Mouse (Mus musculus): ENCODE measurements around the gene Fzd7. TPM values are rescaled to one million over a fixed set of nuclear protein-coding genes. Genes with fewer than 3 reads are reported as not detected.

Gene Fzd7
- polyA plus RNA-seq, 1 experiment from 2014 or later: 15.4 TPM

- peaks cover 57% of the 10 kb centered on the region for H3K4me1 ChIP-seq
- WGBS: 8% methylated on average over 16 of the region's 16 CpGs
Observed at GRCm38 (mm10) chr1:59484791-59485785, 2.9 kb downstream of the Fzd7 start.

DNA sequence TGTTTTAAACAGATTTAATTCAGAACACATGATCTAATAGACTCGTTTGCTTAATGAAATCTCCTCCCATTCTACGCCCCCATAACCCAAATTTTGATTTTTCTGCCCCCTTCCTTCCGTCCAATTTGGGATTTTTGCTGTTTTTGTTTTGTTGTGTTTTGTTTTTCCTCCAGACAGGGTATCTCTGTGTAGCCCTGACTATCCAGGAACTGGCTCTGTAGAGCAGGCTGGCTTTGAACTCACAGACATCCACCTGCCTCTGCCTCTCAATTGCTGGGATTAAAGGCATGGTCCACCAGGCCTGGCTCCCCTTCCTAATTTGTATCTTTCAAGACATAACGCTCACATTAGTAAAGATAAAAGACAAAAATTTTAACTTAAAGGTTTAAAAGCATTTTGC is 3.6 kb downstream of the Fzd7 start:
- 0 out of 2 replicates have a peak overlapping the region, but pooled peaks have one; percentile 75 for H3K27ac ChIP-seq
- peaks cover 57% of the 10 kb centered on the region for H3K4me1 ChIP-seq
- no peaks in the 10 kb centered on the region for H3K9me3 ChIP-seq
- no peaks in the 10 kb centered on the region for H3K27me3 ChIP-seq
- peak overlapping the region; percentile 91 for H3K9ac ChIP-seq
- ATAC-seq (ENCODE audit: borderline replicate concordance, extremely low read depth, low FRiP score, low TSS enrichment): no peak
- peak overlapping the region; percentile 84 for H3K4me3 ChIP-seq
- WGBS: 24% methylated on average over 4 of the region's 4 CpGs
- peak overlapping the region; percentile 84 for H3K4me2 ChIP-seq
- peaks cover 6% of the 10 kb centered on the region; the same call in 1 of the 2 replicates for H3K36me3 ChIP-seq

More at GRCm38 (mm10) chr1:59484791-59485785, 2.9 kb downstream of the Fzd7 start:
- H3K27ac ChIP-seq: peak overlapping the region; percentile 75
- peak overlapping the region; percentile 84 for H3K4me3 ChIP-seq
- no peaks in the 10 kb centered on the region for H3K27me3 ChIP-seq
- no peak for ATAC-seq (ENCODE audit: borderline replicate concordance, extremely low read depth, low FRiP score, low TSS enrichment)
- H3K36me3 ChIP-seq: peaks cover 4% of the 10 kb centered on the region; the same call in 1 of the 2 replicates
- peak overlapping the region; percentile 84 for H3K4me2 ChIP-seq
- H3K9me3 ChIP-seq: no peaks in the 10 kb centered on the region
- H3K9ac ChIP-seq: peak overlapping the region; percentile 91

GRCm38 (mm10) chr1:59487651-59488051 is 5.4 kb downstream of the Fzd7 start:
- Histone ChIP-seq H3K4me1 (peaks cover 73% of the 10 kb centered on the region), H3K27ac (peak overlapping the region; percentile 65), H3K4me3 (peak overlapping the region; percentile 23), H3K9ac (peak overlapping the region; percentile 33), H3K9me3 (no peaks in the 10 kb centered on the region), H3K4me2 (peak overlapping the region; percentile 55), H3K36me3 (peaks cover 7% of the 10 kb centered on the region; the same call in 1 of the 2 replicates), H3K27me3 (no peaks in the 10 kb centered on the region)
- 11% methylated on average over 10 of the region's 10 CpGs for WGBS
- ATAC-seq (ENCODE audit: borderline replicate concordance, extremely low read depth, low FRiP score, low TSS enrichment): no peak

DNA sequence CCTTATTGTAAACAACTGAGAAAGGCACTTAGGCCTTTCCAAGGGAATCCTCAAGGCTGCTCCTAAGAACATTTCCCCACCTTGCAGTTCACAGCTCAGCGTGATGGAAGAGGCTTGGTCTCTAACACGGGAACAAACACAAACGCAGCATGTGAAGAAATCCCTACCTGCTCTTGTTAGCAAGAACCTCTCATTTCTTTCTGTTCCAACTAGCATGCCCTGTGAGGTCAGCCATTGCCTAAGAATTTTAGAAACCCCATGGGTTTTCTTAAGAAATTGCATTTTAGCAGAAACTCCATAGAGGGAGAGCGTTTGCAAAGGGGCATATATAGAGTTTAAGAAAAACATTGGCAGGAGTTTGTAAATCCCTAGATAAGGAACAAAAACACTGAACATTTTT is 6.3 kb downstream of the Fzd7 start:
- H3K27ac ChIP-seq: peak overlapping the region; percentile 65
- 14% methylated on average over 4 of the region's 4 CpGs for WGBS
- H3K4me1 ChIP-seq: peaks cover 69% of the 10 kb centered on the region
- H3K9me3 ChIP-seq: no peaks in the 10 kb centered on the region
- no peak for ATAC-seq (ENCODE audit: borderline replicate concordance, extremely low read depth, low FRiP score, low TSS enrichment)
- H3K4me2 ChIP-seq: peak overlapping the region; percentile 55
- H3K36me3 ChIP-seq: peaks cover 7% of the 10 kb centered on the region; the same call in 1 of the 2 replicates
- H3K27me3 ChIP-seq: no peaks in the 10 kb centered on the region
- no peak overlapping the region for H3K9ac ChIP-seq
- no peak overlapping the region for H3K4me3 ChIP-seq

DNA sequence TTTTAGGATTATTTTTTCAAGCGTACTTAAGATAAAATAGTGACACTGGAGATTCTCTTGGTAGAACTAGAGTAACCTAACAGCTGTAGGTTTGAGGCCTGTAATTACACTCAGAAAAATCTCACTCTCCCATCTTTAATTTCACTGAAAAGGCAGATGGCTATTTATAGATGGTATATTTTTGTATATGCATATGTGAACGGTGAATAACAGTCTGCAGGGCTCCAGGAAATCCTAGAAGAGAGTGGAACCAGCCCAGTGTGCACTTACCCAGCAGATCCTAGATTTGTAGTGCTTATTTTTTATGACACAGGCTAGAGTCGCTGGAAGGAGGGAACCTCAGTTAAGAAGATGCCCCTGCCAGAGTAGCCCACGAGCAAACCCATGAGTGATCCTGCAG is 6.8 kb downstream of the Fzd7 start:
- Histone ChIP-seq H3K4me3 (no peak overlapping the region), H3K4me2 (peak overlapping the region; percentile 55; the same call in 1 of the 2 replicates), H3K36me3 (peaks cover 7% of the 10 kb centered on the region; the same call in 1 of the 2 replicates), H3K9me3 (no peaks in the 10 kb centered on the region), H3K4me1 (peaks cover 64% of the 10 kb centered on the region), H3K27ac (peak overlapping the region; percentile 65), H3K9ac (no peak overlapping the region), H3K27me3 (no peaks in the 10 kb centered on the region)
- WGBS: 15% methylated on average over 4 of the region's 4 CpGs
- no peak for ATAC-seq (ENCODE audit: borderline replicate concordance, extremely low read depth, low FRiP score, low TSS enrichment)

- 62% methylated on average over 9 of the region's 9 CpGs for WGBS
- Histone ChIP-seq H3K4me3 (no peak overlapping the region), H3K27me3 (no peaks in the 10 kb centered on the region), H3K4me1 (peaks cover 60% of the 10 kb centered on the region), H3K36me3 (0 out of 2 replicates have a peak, but pooled peaks cover 3% of the 10 kb centered on the region), H3K4me2 (no peak overlapping the region), H3K27ac (peak overlapping the region; percentile 9; the same call in 1 of the 2 replicates), H3K9me3 (no peaks in the 10 kb centered on the region), H3K9ac (no peak overlapping the region)
- ATAC-seq (ENCODE audit: borderline replicate concordance, extremely low read depth, low FRiP score, low TSS enrichment): no peak
Observed at GRCm38 (mm10) chr1:59491517-59491916, 9.3 kb downstream of the Fzd7 start.

DNA sequence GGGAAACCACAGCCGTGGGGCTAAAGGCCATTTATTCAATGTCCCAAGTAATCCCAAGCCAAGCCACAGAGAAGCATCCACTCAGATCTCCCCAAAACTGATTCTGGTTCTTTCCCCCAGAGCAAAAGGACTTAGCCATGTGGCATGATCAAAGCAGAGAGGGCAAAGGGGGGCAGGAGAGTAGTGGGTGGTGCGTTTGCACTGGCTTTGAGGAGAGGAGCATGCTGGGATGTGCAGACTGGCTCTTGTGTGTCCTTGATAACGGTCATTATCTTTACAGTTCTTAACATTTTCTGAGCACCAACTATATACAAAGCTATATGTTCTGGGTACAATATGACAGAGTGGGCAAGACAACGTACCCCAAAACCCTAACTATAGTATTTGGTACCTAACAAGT is 10.2 kb downstream of the Fzd7 start:
- no peaks in the 10 kb centered on the region for H3K27me3 ChIP-seq
- no peak for ATAC-seq (ENCODE audit: borderline replicate concordance, extremely low read depth, low FRiP score, low TSS enrichment)
- H3K9me3 ChIP-seq: no peaks in the 10 kb centered on the region
- H3K4me2 ChIP-seq: no peak overlapping the region
- WGBS: 60% methylated on average over 4 of the region's 4 CpGs
- no peak overlapping the region for H3K27ac ChIP-seq
- peaks cover 59% of the 10 kb centered on the region for H3K4me1 ChIP-seq
- H3K9ac ChIP-seq: no peak overlapping the region
- H3K36me3 ChIP-seq: 0 out of 2 replicates have a peak, but pooled peaks cover 3% of the 10 kb centered on the region
- H3K4me3 ChIP-seq: no peak overlapping the region

DNA sequence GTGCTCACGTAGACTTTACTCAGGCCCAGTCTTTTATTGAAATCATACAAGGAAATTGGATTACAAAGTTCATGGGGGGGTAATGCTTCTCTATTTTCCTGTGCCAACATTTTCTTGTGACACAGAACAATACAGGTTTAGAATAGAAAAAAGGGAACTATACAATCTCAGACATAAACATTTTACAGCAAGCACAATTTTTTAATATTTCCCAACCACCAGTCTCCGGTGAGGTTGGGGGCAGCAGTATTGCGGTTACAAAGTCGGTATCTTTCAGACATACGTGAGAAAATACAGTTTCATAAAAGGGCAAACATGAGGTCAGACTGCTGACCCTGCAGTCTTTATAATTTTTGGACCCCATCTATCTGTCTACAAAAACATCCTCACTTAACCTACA is 13.7 kb downstream of the Fzd7 start:
- no peaks in the 10 kb centered on the region for H3K27me3 ChIP-seq
- no peak overlapping the region for H3K9ac ChIP-seq
- no peaks in the 10 kb centered on the region for H3K36me3 ChIP-seq
- H3K27ac ChIP-seq: no peak overlapping the region
- H3K9me3 ChIP-seq: no peaks in the 10 kb centered on the region
- H3K4me1 ChIP-seq: peaks cover 31% of the 10 kb centered on the region
- H3K4me2 ChIP-seq: no peak overlapping the region
- H3K4me3 ChIP-seq: no peak overlapping the region
- whole genome bisulfite sequencing: 86% methylated on average over 5 of the region's 5 CpGs
- no peak for ATAC-seq (ENCODE audit: borderline replicate concordance, extremely low read depth, low FRiP score, low TSS enrichment)

DNA sequence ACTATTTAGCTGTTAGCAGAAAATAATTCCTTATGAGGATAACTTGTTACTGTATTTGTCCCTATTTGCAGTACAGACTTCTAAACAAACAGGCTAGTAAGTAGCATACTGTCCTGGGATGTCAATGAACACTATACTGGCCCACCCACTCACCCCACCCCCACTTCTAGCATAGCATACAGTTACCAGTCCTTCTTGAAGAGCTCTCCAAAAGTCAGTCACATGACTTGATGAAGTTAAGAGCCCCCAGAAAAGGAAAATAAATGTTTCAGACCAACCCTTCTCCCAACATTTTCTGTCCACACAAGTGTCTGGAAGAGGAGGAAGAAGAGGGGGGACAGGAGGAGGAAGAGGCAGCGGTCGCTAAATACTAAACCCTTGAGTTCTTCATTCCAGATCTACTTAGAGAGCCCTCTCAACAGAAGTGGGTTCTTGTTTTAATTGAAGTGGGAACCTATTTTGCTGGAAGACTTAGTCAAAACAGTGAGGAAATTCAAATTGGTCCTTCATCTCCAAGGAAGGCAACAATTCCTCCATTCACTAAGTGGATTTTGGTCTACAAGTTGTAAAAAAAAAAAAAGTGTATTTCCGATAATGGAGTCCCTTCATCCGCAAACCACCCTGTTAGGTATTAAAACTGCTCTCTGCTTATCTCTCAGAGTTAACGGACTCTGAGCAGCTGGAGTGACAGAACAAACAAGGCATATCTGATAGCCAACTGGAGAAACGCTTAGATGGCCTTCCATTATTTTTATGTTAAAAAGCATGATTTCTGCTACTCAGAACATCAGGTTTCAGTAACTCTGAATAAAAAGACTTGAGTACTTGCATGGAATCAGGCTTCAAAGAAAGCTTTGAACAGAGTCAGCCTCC is 15.8 kb downstream of the Fzd7 start:
- 46% methylated on average over 6 of the region's 6 CpGs for WGBS

GRCm38 (mm10) chr1:59499327-59499726 is 17.1 kb downstream of the Fzd7 start:
- H3K27ac ChIP-seq: peak overlapping the region; percentile 72; the same call in 1 of the 2 replicates
- WGBS: 76% methylated on average over 3 of the region's 3 CpGs

More for the DNA sequence above, 15.8 kb downstream of the Fzd7 start:
- no peak overlapping the region for H3K4me2 ChIP-seq
- peak overlapping the region; percentile 57 for H3K27ac ChIP-seq
- ATAC-seq (ENCODE audit: borderline replicate concordance, extremely low read depth, low FRiP score, low TSS enrichment): peak; percentile 68; the same call in 1 of the 2 replicates
- H3K36me3 ChIP-seq: no peaks in the 10 kb centered on the region
- no peak overlapping the region for H3K4me3 ChIP-seq
- H3K4me1 ChIP-seq: peaks cover 15% of the 10 kb centered on the region
- no peaks in the 10 kb centered on the region for H3K9me3 ChIP-seq
- no peaks in the 10 kb centered on the region for H3K27me3 ChIP-seq
- no peak overlapping the region for H3K9ac ChIP-seq

DNA sequence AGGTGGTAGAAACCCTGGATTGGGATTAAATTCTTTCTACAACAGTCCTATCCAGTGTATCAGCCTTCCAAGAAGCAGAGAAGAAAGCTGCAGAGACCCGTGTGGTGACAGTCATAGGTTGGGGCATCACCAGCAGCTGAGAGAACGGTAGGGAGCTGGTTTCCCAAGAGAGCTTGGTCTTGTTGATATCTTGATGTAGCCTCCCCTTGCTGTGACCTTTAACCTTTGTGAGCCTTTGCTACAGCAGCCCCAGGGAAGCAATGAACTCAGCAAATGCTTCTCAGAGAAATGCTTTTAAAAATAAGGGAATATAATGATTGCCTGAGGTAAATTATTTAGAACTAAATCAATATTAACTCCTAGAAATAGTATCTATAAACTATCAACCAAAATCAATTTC is 20.1 kb downstream of the Fzd7 start:
- ATAC-seq (ENCODE audit: borderline replicate concordance, extremely low read depth, low FRiP score, low TSS enrichment): no peak
- no peaks in the 10 kb centered on the region for H3K27me3 ChIP-seq
- H3K27ac ChIP-seq: no peak overlapping the region
- no peak overlapping the region for H3K4me2 ChIP-seq
- 66% methylated on average over 2 of the region's 2 CpGs for WGBS
- H3K36me3 ChIP-seq: no peaks in the 10 kb centered on the region
- H3K4me3 ChIP-seq: no peak overlapping the region
- peaks cover 8% of the 10 kb centered on the region for H3K4me1 ChIP-seq
- no peak overlapping the region for H3K9ac ChIP-seq
- no peaks in the 10 kb centered on the region for H3K9me3 ChIP-seq

More at GRCm38 (mm10) chr1:59499327-59499726, 17.1 kb downstream of the Fzd7 start:
- no peaks in the 10 kb centered on the region for H3K36me3 ChIP-seq
- no peaks in the 10 kb centered on the region for H3K9me3 ChIP-seq
- H3K4me1 ChIP-seq: peaks cover 18% of the 10 kb centered on the region
- H3K4me3 ChIP-seq: no peak overlapping the region
- H3K4me2 ChIP-seq: no peak overlapping the region
- no peak for ATAC-seq (ENCODE audit: borderline replicate concordance, extremely low read depth, low FRiP score, low TSS enrichment)
- H3K9ac ChIP-seq: no peak overlapping the region
- H3K27me3 ChIP-seq: no peaks in the 10 kb centered on the region

All from lung, embryonic 15.5 days (tissue).